Mouse (Mus musculus): ENCODE data around the gene Scaper.

Scaper gene

GRCm38 (mm10) chr9:55608701-55609531 is 329.0 kb downstream of the Scaper start:
- DNase-seq (ENCODE audit: low spot score), result no peak

GRCm38 (mm10) chr9:55598594-55598993 is 339.3 kb downstream of the Scaper start:
- DNase-seq (ENCODE audit: low spot score), result no peak

GRCm38 (mm10) chr9:55586141-55586540 is 351.8 kb downstream of the Scaper start:
- no peak for DNase-seq (ENCODE audit: low spot score)

GRCm38 (mm10) chr9:55581414-55581813 is 356.5 kb downstream of the Scaper start:
- DNase-seq (ENCODE audit: low spot score), result no peak

- DNase-seq (ENCODE audit: low spot score), result peak; percentile 12
Measured at GRCm38 (mm10) chr9:55576571-55576970, 361.3 kb downstream of the Scaper start.

- no peak for DNase-seq (ENCODE audit: low spot score)
Measured at GRCm38 (mm10) chr9:55571071-55571470, 366.8 kb downstream of the Scaper start.

- no peak for DNase-seq (ENCODE audit: low spot score)
Measured at GRCm38 (mm10) chr9:55568466-55569159, 369.3 kb downstream of the Scaper start.

- no peak for DNase-seq (ENCODE audit: low spot score)
Measured at GRCm38 (mm10) chr9:55560960-55561359, 377.0 kb downstream of the Scaper start.

- DNase-seq (ENCODE audit: low spot score), result no peak
Measured at GRCm38 (mm10) chr9:55554986-55555385, 382.9 kb downstream of the Scaper start.

- no peak for DNase-seq (ENCODE audit: low spot score)
Measured at GRCm38 (mm10) chr9:55549302-55549890, 388.5 kb downstream of the Scaper start.

GRCm38 (mm10) chr9:55548871-55549270 is 389.0 kb downstream of the Scaper start:
- no peak for DNase-seq (ENCODE audit: low spot score)

- DNase-seq (ENCODE audit: low spot score), result no peak
Measured at GRCm38 (mm10) chr9:55546176-55547010, 391.5 kb downstream of the Scaper start.

- DNase-seq (ENCODE audit: low spot score), result no peak
Measured at GRCm38 (mm10) chr9:55545556-55546175, 392.3 kb downstream of the Scaper start.

GRCm38 (mm10) chr9:55544861-55545555 is 392.9 kb downstream of the Scaper start:
- no peak for DNase-seq (ENCODE audit: low spot score)

- no peak for DNase-seq (ENCODE audit: low spot score)
Measured at GRCm38 (mm10) chr9:55543703-55544401, 394.1 kb downstream of the Scaper start.

GRCm38 (mm10) chr9:55543336-55543702 is 394.6 kb downstream of the Scaper start:
- no peak for DNase-seq (ENCODE audit: low spot score)

- no peak for DNase-seq (ENCODE audit: low spot score)
Measured at GRCm38 (mm10) chr9:55542366-55543325, 395.3 kb downstream of the Scaper start.

- no peak for DNase-seq (ENCODE audit: low spot score)
Measured at GRCm38 (mm10) chr9:55541681-55542365, 396.1 kb downstream of the Scaper start.

GRCm38 (mm10) chr9:55540888-55541287 is 397.0 kb downstream of the Scaper start:
- no peak for DNase-seq (ENCODE audit: low spot score)

Measured in layer of hippocampus, adult 9-10 months (tissue).